Mouse (Mus musculus) heart, embryonic 13.5 days (tissue): ENCODE measurements around the gene Pola2. TPM values are rescaled to one million over a fixed set of nuclear protein-coding genes. Genes with fewer than 3 reads are reported as not detected.

Experiments used
- ATAC-seq: fragments of 200-750 bp; cut with Nextera tagmentation; 2 replicates; pipeline ENCODE4 v1.8.0; 2017; ENCODE audit warnings: moderate TSS enrichment; ENCODE audit not compliant: insufficient number of reproducible peaks, low FRiP score, low TSS enrichment; ENCODE audit errors: extremely low read depth
- H3K27ac ChIP-seq: fragments of 300-500 bp; sonication (generic); replicated peaks from 2 replicates; pipeline ENCODE4 v1.5.1; 2015; ENCODE audit warnings: moderate library complexity, mild to moderate bottlenecking, inconsistent platforms
- H3K27me3 ChIP-seq: fragments of 300-500 bp; sonication (generic); replicated peaks from 2 replicates; pipeline ENCODE4 v1.6.1; 2015; ENCODE audit warnings: mild to moderate bottlenecking, inconsistent platforms
- H3K36me3 ChIP-seq: fragments of 300-500 bp; sonication (generic); 2 replicates; pipeline ENCODE4 v1.6.1; 2015; ENCODE audit warnings: mild to moderate bottlenecking, inconsistent platforms
- H3K4me1 ChIP-seq: fragments of 300-500 bp; sonication (generic); 2 replicates; pipeline ENCODE4 v1.6.1; 2015; ENCODE audit warnings: inconsistent platforms
- H3K4me2 ChIP-seq: fragments of 300-500 bp; sonication (generic); 2 replicates; pipeline ENCODE4 v1.6.1; 2015; ENCODE audit warnings: inconsistent platforms, mild to moderate bottlenecking, moderate library complexity
- H3K4me3 ChIP-seq: fragments of 300-500 bp; sonication (generic); 2 replicates; pipeline ENCODE4 v1.5.1; 2015; ENCODE audit warnings: moderate library complexity, mild to moderate bottlenecking, inconsistent platforms
- H3K9ac ChIP-seq: fragments of 300-500 bp; sonication (generic); 2 replicates; pipeline ENCODE4 v1.6.1; 2015; ENCODE audit warnings: inconsistent platforms, mild to moderate bottlenecking, moderate library complexity
- H3K9me3 ChIP-seq: fragments of 300-500 bp; sonication (generic); 2 replicates; pipeline ENCODE4 v1.6.1; 2016; ENCODE audit warnings: inconsistent platforms
- WGBS: fragments of 180-500 bp; shearing (Covaris S2); methylation state at CpG from one replicate; pipeline ENCODE4 v1.1.7; 2015; ENCODE audit warnings: mixed read lengths; 5-methylcytosine and 5-hydroxymethylcytosine counted together
- polyA plus RNA-seq: library from polyadenylated mRNA; unstranded; fragments of >200 nt; fragmentation: Nextera tagmentation; extraction: Ambion mirVana; gene quantifications from 2 replicates; pipeline ENCODE4 v1.2.1, GENCODE M21; 2015

Gene Pola2
- polyA plus RNA-seq, 1 experiment from 2014 or later, result 47.2 TPM

DNA sequence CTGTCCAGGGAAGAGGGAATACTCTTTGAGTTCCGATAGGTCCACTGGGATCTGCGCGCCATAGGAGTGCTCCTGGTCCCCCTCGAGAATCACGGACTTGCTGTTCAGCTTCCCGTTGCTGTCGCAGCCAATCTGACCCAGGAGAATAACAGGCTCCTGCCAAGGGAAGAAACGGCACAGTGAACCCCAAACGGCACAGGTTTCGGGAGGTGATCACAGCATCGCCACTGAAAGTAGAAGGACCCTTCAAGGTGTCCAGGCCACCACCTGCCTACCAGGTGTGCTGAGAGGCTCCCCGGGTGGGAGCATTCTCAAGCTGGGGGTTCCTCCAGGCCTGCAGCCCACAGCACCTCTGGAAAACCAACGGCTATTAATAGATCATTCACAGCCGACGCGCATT, 12.4 kb downstream of the Pola2 start:
- Histone ChIP-seq H3K4me3 (peak overlapping the region; percentile 9), H3K27me3 (no peaks in the 10 kb centered on the region), H3K9me3 (no peaks in the 10 kb centered on the region), H3K4me2 (peak overlapping the region; percentile 44), H3K4me1 (peaks cover 57% of the 10 kb centered on the region), H3K36me3 (peaks cover 66% of the 10 kb centered on the region), H3K9ac (peak overlapping the region; percentile 65), H3K27ac (peak overlapping the region; percentile 94)
- WGBS, result 68% methylated on average over 16 of the region's 16 CpGs
- no peak for ATAC-seq

DNA sequence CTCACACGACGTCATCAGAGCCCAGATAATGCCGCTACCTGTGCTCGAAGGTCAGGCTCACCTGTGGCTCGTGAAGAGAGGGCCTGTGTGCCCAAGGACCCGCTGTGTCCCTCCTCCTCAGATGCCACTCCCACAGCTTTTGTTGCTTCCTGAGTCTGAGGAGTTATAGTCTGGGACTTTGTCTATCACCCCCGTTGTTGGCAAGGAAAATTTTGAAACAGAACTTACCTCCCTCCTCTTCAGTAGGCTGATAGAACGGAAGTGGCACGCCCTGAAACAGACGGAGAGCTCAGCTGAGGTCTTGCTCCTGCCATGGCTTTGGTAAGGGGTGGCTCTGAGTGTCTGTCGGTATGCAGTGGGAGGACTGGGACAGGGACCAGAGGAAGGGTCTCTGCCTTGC, 13.8 kb downstream of the Pola2 start:
- Histone ChIP-seq H3K27ac (no peak overlapping the region), H3K9me3 (no peaks in the 10 kb centered on the region), H3K36me3 (peaks cover 66% of the 10 kb centered on the region), H3K4me2 (no peak overlapping the region), H3K4me3 (no peak overlapping the region), H3K27me3 (no peaks in the 10 kb centered on the region), H3K4me1 (peaks cover 59% of the 10 kb centered on the region), H3K9ac (no peak overlapping the region)
- ATAC-seq, result no peak
- 88% methylated on average over 11 of the region's 11 CpGs for WGBS

DNA sequence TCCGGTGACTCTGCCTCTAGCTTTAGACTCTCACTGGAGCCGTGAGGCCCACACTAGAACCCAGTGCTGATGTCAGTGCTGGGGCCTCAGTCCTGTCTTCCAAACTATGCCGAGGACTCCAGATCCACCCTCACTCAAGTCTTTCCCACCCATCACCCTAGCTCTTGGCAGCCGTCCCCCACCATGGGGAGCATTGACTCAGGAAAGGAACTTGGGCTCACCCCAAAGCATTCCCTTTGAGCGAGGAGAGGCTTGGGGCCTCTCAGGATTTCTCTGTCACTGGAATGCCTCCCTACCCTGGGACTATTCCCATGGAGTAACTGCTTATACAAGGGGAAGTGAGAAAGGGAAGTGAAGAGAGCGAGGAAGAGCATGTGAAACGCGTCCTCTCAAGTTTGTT, 18.1 kb downstream of the Pola2 start:
- Histone ChIP-seq H3K27me3 (no peaks in the 10 kb centered on the region), H3K27ac (peak overlapping the region; percentile 88), H3K9ac (peak overlapping the region; percentile 61), H3K4me1 (peaks cover 48% of the 10 kb centered on the region), H3K4me3 (no peak overlapping the region), H3K9me3 (no peaks in the 10 kb centered on the region), H3K36me3 (peaks cover 63% of the 10 kb centered on the region), H3K4me2 (peak overlapping the region; percentile 39; the same call in 1 of the 2 replicates)
- 44% methylated on average over 8 of the region's 8 CpGs for WGBS
- ATAC-seq, result no peak

GRCm38 (mm10) chr19:5945027-5945426, 19.0 kb downstream of the Pola2 start:
- H3K4me3 ChIP-seq, result no peak overlapping the region; the same call in 1 of the 2 replicates
- H3K9me3 ChIP-seq, result no peaks in the 10 kb centered on the region
- WGBS, result 31% methylated on average over 7 of the region's 7 CpGs
- H3K36me3 ChIP-seq, result peaks cover 61% of the 10 kb centered on the region
- peak; percentile 69; the same call in 1 of the 2 replicates for ATAC-seq
- peaks cover 55% of the 10 kb centered on the region for H3K4me1 ChIP-seq
- peak overlapping the region; percentile 39 for H3K4me2 ChIP-seq
- H3K27me3 ChIP-seq, result no peaks in the 10 kb centered on the region
- H3K9ac ChIP-seq, result peak overlapping the region; percentile 61
- peak overlapping the region; percentile 88 for H3K27ac ChIP-seq

DNA sequence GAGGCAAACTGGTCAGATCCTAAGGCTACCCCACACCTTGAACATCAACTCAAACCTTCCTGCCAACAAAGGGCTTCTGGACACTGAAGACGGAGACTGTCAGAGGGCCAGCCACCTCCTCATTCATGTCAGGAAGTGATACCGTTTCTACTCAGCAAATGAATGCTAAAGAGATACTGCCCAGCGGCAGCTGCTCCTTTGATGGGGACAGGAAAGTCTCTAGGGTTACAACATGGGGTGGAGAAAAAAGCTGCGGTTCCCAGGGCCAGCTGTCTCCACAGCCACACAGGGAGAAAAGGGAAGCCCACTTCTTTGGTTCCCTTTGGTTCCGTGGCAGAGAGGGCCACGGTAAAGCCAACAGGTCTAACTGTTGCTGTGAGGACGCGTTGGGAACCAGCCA, 19.9 kb downstream of the Pola2 start:
- Histone ChIP-seq H3K9ac (no peak overlapping the region), H3K27ac (peak overlapping the region; percentile 88), H3K4me1 (peaks cover 63% of the 10 kb centered on the region), H3K4me2 (no peak overlapping the region), H3K27me3 (no peaks in the 10 kb centered on the region), H3K36me3 (peaks cover 61% of the 10 kb centered on the region), H3K4me3 (no peak overlapping the region), H3K9me3 (no peaks in the 10 kb centered on the region)
- no peak for ATAC-seq
- WGBS, result 43% methylated on average over 8 of the region's 8 CpGs

DNA sequence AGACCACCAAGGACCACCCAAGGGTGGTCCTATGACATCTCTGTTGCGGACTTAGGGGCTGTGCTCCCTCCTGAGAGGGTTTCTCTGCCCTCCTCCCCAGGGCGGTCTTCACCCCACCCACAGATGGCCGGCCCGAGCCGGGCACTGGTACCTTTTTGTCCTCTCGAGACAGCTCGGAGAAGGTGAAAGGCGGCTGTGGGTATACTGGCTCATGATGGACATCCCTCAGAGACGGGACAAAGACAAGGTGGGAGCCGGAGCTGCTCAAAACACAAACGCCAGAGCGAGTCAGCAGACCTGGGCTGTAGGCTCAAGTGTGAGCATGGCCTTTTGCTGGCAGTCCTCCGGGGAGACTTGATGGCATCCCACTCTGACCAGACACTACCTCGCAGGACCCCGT, 20.6 kb downstream of the Pola2 start:
- Histone ChIP-seq H3K4me3 (no peak overlapping the region), H3K27me3 (no peaks in the 10 kb centered on the region), H3K36me3 (peaks cover 55% of the 10 kb centered on the region), H3K9me3 (no peaks in the 10 kb centered on the region), H3K27ac (0 out of 2 replicates have a peak overlapping the region, but pooled peaks have one; percentile 28), H3K9ac (peak overlapping the region; percentile 15; the same call in 1 of the 2 replicates), H3K4me2 (no peak overlapping the region), H3K4me1 (peaks cover 66% of the 10 kb centered on the region)
- no peak for ATAC-seq
- WGBS, result 83% methylated on average over 15 of the region's 15 CpGs

DNA sequence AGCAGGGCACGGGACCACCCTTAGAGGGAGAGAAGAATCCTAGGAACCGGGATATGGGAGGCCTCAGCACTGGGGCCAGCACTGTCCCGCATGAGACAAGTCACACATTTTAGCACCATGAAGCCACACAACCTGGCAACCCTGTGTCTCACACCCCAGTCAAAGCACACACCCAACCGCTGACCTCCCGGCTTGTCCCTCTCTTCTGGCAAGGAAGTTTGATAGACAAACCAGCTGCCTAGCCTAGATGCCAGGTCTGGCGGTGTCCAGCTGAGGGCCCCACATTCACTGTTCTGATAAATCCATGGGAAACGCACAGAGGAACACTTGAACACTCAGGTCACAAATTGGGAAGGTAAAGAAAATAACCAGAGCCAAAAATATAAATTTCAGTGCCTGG, 21.4 kb downstream of the Pola2 start:
- Histone ChIP-seq H3K4me3 (no peak overlapping the region), H3K4me1 (peaks cover 75% of the 10 kb centered on the region), H3K27me3 (no peaks in the 10 kb centered on the region), H3K36me3 (peaks cover 47% of the 10 kb centered on the region), H3K9me3 (no peaks in the 10 kb centered on the region), H3K9ac (0 out of 2 replicates have a peak overlapping the region, but pooled peaks have one; percentile 29), H3K27ac (0 out of 2 replicates have a peak overlapping the region, but pooled peaks have one; percentile 28), H3K4me2 (no peak overlapping the region)
- no peak for ATAC-seq
- WGBS, result 67% methylated on average over 7 of the region's 7 CpGs

DNA sequence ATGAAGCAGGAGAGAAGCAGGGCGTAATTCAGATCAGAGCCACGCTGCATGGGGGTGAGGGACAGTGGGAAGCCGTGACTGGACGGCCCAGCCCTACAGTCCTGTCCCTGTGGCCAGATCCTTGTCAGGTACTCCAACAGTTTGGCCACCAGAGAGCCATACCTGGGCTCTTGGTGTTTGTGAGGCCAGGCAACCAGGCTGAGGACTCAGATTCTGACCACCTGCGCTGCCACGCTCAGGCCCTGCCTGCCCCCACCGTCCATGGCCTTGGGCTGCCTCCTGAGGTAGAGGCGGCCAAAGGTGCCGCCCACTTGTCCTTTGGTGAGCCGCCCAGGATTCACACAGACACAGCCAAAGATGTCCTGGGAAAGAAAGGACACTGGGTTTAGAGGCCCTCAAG, 23.3 kb downstream of the Pola2 start:
- peaks cover 74% of the 10 kb centered on the region for H3K4me1 ChIP-seq
- H3K27ac ChIP-seq, result peak overlapping the region; percentile 76
- H3K27me3 ChIP-seq, result no peaks in the 10 kb centered on the region
- no peak for ATAC-seq
- H3K4me2 ChIP-seq, result no peak overlapping the region
- no peak overlapping the region for H3K9ac ChIP-seq
- H3K9me3 ChIP-seq, result no peaks in the 10 kb centered on the region
- peaks cover 39% of the 10 kb centered on the region for H3K36me3 ChIP-seq
- H3K4me3 ChIP-seq, result no peak overlapping the region
- 84% methylated on average over 10 of the region's 10 CpGs for WGBS

- no peak; the same call in 1 of the 2 replicates for ATAC-seq
- Histone ChIP-seq H3K9ac (no peak overlapping the region), H3K4me3 (no peak overlapping the region), H3K4me1 (peaks cover 74% of the 10 kb centered on the region), H3K27me3 (no peaks in the 10 kb centered on the region), H3K27ac (peak overlapping the region; percentile 76), H3K9me3 (no peaks in the 10 kb centered on the region), H3K4me2 (no peak overlapping the region), H3K36me3 (peaks cover 39% of the 10 kb centered on the region)
- WGBS, result 52% methylated on average over 4 of the region's 4 CpGs
Measured at GRCm38 (mm10) chr19:5940173-5940572, 23.8 kb downstream of the Pola2 start.

GRCm38 (mm10) chr19:5939715-5940114, 24.3 kb downstream of the Pola2 start:
- H3K9me3 ChIP-seq, result no peaks in the 10 kb centered on the region
- H3K4me3 ChIP-seq, result no peak overlapping the region
- H3K9ac ChIP-seq, result no peak overlapping the region
- H3K27me3 ChIP-seq, result no peaks in the 10 kb centered on the region
- ATAC-seq, result no peak
- 77% methylated on average over 5 of the region's 5 CpGs for WGBS
- no peak overlapping the region for H3K4me2 ChIP-seq
- H3K36me3 ChIP-seq, result peaks cover 39% of the 10 kb centered on the region
- H3K27ac ChIP-seq, result peak overlapping the region; percentile 76
- H3K4me1 ChIP-seq, result peaks cover 74% of the 10 kb centered on the region

GRCm38 (mm10) chr19:5938516-5938915, 25.5 kb downstream of the Pola2 start:
- ATAC-seq, result no peak
- Histone ChIP-seq H3K4me3 (no peak overlapping the region), H3K36me3 (peaks cover 35% of the 10 kb centered on the region), H3K9ac (no peak overlapping the region), H3K4me1 (peaks cover 64% of the 10 kb centered on the region), H3K27ac (peak overlapping the region; percentile 56), H3K27me3 (no peaks in the 10 kb centered on the region), H3K4me2 (peak overlapping the region; percentile 60; the same call in 1 of the 2 replicates), H3K9me3 (no peaks in the 10 kb centered on the region)
- 82% methylated on average over 6 of the region's 6 CpGs for WGBS

- no peak for ATAC-seq
- peak overlapping the region; percentile 60 for H3K4me2 ChIP-seq
- H3K9ac ChIP-seq, result peak overlapping the region; percentile 67
- H3K27ac ChIP-seq, result peak overlapping the region; percentile 56
- 5% methylated on average over 14 of the region's 14 CpGs for WGBS
- H3K4me3 ChIP-seq, result peak overlapping the region; percentile 20
- peaks cover 58% of the 10 kb centered on the region for H3K4me1 ChIP-seq
- no peaks in the 10 kb centered on the region for H3K27me3 ChIP-seq
- H3K36me3 ChIP-seq, result peaks cover 35% of the 10 kb centered on the region
- no peaks in the 10 kb centered on the region for H3K9me3 ChIP-seq
Measured at GRCm38 (mm10) chr19:5937836-5938406, 26.1 kb downstream of the Pola2 start.
